Mouse (Mus musculus): Measurements from ENCODE around the gene Ercc2. TPM values are rescaled to one million over a fixed set of nuclear protein-coding genes. Genes with fewer than 3 reads are reported as not detected.
A peak's percentile ranks its signal among the peaks of the same experiment; 100 is the strongest.

Gene Ercc2
- polyA plus RNA-seq, 1 experiment from 2014 or later: 25.2 TPM

DNA sequence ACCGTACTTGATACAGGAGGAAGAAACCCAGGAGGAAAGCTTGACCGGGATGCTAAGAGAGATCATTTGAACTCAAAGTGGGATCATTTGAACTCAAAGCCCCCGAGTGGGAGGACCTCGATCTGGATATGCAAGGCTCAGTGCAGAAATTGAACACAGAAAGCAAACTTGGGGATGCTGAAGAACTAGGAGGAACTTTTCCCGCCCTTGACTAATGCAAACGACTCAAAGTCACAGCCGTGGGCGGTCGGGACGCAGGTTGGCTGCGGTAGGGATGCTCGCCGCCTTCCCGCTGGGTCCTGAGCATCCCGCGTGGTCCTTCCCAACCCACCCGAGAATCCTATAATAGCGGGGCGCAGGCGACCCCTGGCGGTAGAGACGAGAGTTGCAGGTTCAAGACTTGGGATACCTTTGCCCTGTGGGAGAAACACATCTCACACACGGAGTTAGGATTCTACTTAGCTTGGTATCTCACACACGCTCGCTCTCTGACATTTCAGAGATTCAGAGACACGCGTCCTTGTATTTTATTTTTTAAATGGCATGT is 39.3 kb upstream of the Ercc2 start:
- Histone ChIP-seq H3K27me3 (ENCODE audit: control insufficient read depth, insufficient read depth, low read length) (peaks cover 8% of the 10 kb centered on the region; the same call in 1 of the 2 replicates), H3K36me3 (ENCODE audit: control insufficient read depth, insufficient read depth, low read length) (no peaks in the 10 kb centered on the region), H3K9ac (ENCODE audit: low read length) (peak overlapping the region; percentile 64), H3K4me2 (ENCODE audit: low read depth, low read length, severe bottlenecking) (peak overlapping the region; percentile 88), H3K4me1 (replicated peaks; ENCODE audit: control insufficient read depth, insufficient read depth, low read length) (peaks cover 9% of the 10 kb centered on the region), H3K27ac (ENCODE audit: low read depth, low read length) (no peak overlapping the region), H3K9me3 (ENCODE audit: control insufficient read depth, low read length) (no peaks in the 10 kb centered on the region), H3K4me3 (ENCODE audit: low read depth, low read length) (peak overlapping the region; percentile 49)
- DNase-seq (ENCODE audit: low spot score) (peak; percentile 95), ATAC-seq (replicated peaks; ENCODE audit: low FRiP score) (no peak)
- WGBS: 0% methylated on average over 27 of the region's 27 CpGs

DNA sequence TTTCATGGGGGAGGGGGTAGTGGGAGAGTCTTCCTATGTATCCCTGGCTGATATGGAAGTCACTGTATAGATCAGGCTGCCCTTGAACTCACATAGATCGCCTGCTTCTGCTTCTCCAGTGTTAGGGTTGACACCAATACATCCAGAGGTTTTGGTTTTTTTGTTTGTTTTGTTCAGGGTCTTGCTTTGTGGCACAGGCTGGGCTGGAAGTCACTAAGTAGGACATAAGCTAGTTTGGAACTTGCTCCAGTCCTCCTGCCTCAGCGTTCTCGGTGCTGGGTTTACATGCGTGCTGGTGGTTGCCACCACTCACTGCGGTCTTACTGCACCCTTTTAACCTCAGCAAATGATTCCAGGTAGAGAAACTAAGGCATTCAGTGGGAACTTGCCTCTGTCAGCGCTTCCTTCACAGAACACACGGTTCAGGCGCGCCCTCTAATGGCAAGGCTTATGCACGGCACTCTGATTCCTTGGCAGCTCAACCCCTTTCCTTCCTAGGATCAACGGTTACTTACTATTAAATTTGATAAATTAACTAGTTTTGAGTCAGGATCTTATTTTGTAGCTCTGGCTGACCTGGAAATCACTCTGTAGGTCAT is 38.5 kb upstream of the Ercc2 start:
- ATAC-seq (replicated peaks; ENCODE audit: low FRiP score): no peak
- Histone ChIP-seq H3K4me3 (ENCODE audit: low read depth, low read length) (peak overlapping the region; percentile 3; the same call in 1 of the 2 replicates), H3K9ac (ENCODE audit: low read length) (no peak overlapping the region), H3K27ac (ENCODE audit: low read depth, low read length) (no peak overlapping the region), H3K9me3 (ENCODE audit: control insufficient read depth, low read length) (no peaks in the 10 kb centered on the region), H3K4me1 (replicated peaks; ENCODE audit: control insufficient read depth, insufficient read depth, low read length) (peaks cover 9% of the 10 kb centered on the region), H3K27me3 (ENCODE audit: control insufficient read depth, insufficient read depth, low read length) (peaks cover 8% of the 10 kb centered on the region; the same call in 1 of the 2 replicates), H3K36me3 (ENCODE audit: control insufficient read depth, insufficient read depth, low read length) (no peaks in the 10 kb centered on the region; the same call in 1 of the 2 replicates), H3K4me2 (ENCODE audit: low read depth, low read length, severe bottlenecking) (no peak overlapping the region)
- WGBS: 3% methylated on average over 11 of the region's 11 CpGs
- peak; percentile 91 for DNase-seq (ENCODE audit: low spot score)

DNA sequence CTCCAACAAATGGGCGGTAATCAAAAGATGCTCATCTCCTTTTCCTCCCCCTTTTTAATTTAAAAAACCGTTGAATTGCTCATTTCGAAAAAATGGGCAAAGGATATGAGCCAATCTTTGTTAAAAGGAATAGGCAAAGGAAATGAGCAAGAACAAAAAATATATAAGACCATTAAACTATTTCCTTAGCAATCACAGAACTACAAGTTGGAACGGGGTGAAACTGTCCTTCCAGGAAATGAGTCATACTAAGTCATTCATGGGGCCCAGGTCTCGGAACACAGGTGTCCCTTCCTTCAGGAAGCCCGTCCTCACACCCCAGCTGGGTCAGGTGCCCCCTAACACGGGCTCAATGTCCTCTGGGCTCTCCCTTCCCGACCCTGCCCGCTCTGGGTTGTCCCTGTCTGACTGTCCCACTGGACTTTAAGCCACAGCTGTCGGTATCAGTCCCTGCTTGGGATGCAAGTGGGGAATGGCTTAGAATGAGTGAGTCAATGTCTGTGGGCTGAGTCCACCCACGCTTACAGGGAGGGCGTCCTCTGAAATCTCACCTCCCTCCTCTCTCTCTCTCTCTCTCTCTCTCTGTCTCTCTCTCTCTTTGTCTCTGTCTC is 37.5 kb upstream of the Ercc2 start, which contains the start of gene Ercc1:
Gene Ercc1, plus strand, starts transcription at position 542 of the 611 bp plus-strand sequence.
- ATAC-seq (replicated peaks; ENCODE audit: low FRiP score) (0 out of 2 replicates have a peak, but pooled peaks have one; percentile 1), DNase-seq (ENCODE audit: low spot score) (peak; percentile 63)
- Histone ChIP-seq H3K4me2 (ENCODE audit: low read depth, low read length, severe bottlenecking) (peak within 1 kb of the TSS; percentile 78), H3K9ac (ENCODE audit: low read length) (peak within 1 kb of the TSS; percentile 76), H3K4me3 (ENCODE audit: low read depth, low read length) (peak within 1 kb of the TSS; percentile 70), H3K9me3 (ENCODE audit: control insufficient read depth, low read length) (no peaks in the 10 kb centered on the region), H3K27ac (ENCODE audit: low read depth, low read length) (peak within 1 kb of the TSS; percentile 55), H3K27me3 (ENCODE audit: control insufficient read depth, insufficient read depth, low read length) (peaks cover 8% of the 10 kb centered on the region; the same call in 1 of the 2 replicates), H3K36me3 (ENCODE audit: control insufficient read depth, insufficient read depth, low read length) (peaks cover 3% of the 10 kb centered on the region; the same call in 1 of the 2 replicates), H3K4me1 (replicated peaks; ENCODE audit: control insufficient read depth, insufficient read depth, low read length) (peaks cover 9% of the 10 kb centered on the region)
- WGBS: 26% methylated on average over 12 of the region's 12 CpGs

DNA sequence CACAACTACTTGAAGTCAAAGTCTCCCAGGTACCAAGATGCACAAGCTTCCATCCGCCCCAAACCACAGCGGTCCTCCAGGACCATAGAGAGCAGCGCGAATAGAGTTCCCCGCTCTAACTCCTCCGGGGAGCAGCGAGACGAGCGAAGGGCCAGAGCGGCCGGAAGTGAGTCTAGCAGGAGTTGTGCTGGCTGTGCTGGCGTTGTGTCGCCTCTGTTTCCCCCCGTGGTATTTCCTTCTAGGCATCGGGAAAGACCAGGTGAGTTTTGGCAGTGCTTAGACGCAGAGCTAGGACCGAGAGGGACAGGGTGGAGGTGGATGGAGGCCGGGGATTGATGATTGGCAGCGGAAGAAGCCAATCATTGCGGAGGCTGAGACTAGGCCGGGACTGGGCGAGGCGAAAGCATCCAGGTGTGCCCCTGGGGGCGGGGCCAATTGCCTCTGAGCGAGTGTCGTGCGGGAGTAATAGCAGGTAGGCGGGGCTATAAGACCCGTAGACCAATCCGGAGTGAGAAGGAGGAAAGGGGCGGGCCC is 36.8 kb upstream of the Ercc2 start:
- H3K9me3 ChIP-seq (ENCODE audit: control insufficient read depth, low read length): no peaks in the 10 kb centered on the region
- peaks cover 9% of the 10 kb centered on the region for H3K4me1 ChIP-seq (replicated peaks; ENCODE audit: control insufficient read depth, insufficient read depth, low read length)
- peaks cover 3% of the 10 kb centered on the region; the same call in 1 of the 2 replicates for H3K36me3 ChIP-seq (ENCODE audit: control insufficient read depth, insufficient read depth, low read length)
- H3K4me2 ChIP-seq (ENCODE audit: low read depth, low read length, severe bottlenecking): peak overlapping the region; percentile 78
- peaks cover 8% of the 10 kb centered on the region; the same call in 1 of the 2 replicates for H3K27me3 ChIP-seq (ENCODE audit: control insufficient read depth, insufficient read depth, low read length)
- H3K4me3 ChIP-seq (ENCODE audit: low read depth, low read length): peak overlapping the region; percentile 70
- H3K27ac ChIP-seq (ENCODE audit: low read depth, low read length): peak overlapping the region; percentile 55
- DNase-seq (ENCODE audit: low spot score): peak; percentile 97
- WGBS: under 1% methylated on average over 31 of the region's 31 CpGs
- peak overlapping the region; percentile 76 for H3K9ac ChIP-seq (ENCODE audit: low read length)
- peak; percentile 93 for ATAC-seq (replicated peaks; ENCODE audit: low FRiP score)

DNA sequence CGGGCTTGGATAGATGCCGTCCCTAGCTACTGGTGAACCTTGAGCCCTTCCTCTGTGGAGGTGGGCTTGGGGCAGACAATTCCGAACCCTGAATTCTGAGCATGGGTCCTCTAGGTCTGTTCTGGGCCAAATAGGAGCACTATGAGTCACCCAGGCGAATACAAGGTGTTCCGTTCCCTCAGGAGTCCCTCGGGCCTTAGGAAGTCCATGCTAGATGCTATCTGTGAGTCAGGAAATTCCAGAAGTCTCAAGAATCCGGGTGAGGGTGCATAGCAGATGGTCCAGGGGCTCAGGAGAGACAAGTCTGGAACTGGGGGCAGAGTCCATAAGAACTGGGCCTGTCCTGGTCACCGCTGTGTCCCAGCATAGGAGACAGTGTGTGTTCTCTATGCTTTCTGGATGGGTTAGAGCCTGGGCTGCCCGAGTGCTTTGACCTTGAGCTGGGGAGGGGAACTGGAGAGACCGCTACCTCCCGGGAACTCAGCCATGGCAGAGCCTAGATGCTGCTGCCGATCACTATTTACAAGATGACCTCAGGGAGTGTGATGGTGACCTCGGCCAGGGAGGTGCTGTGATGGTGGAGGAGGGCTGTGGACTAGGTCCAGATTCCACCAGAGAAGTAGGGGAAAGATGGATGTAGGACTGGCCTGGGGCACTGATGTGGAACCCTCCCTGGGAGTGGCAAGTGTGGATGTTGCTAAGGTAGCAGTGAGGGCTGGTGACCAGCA is 32.5 kb upstream of the Ercc2 start:
- no peak overlapping the region for H3K4me3 ChIP-seq (ENCODE audit: low read depth, low read length)
- H3K9ac ChIP-seq (ENCODE audit: low read length): no peak overlapping the region
- H3K36me3 ChIP-seq (ENCODE audit: control insufficient read depth, insufficient read depth, low read length): peaks cover 9% of the 10 kb centered on the region; the same call in 1 of the 2 replicates
- no peak overlapping the region for H3K27ac ChIP-seq (ENCODE audit: low read depth, low read length)
- ATAC-seq (replicated peaks; ENCODE audit: low FRiP score): no peak
- whole genome bisulfite sequencing: 94% methylated on average over 13 of the region's 13 CpGs
- no peak overlapping the region for H3K4me2 ChIP-seq (ENCODE audit: low read depth, low read length, severe bottlenecking)
- no peaks in the 10 kb centered on the region for H3K27me3 ChIP-seq (ENCODE audit: control insufficient read depth, insufficient read depth, low read length)
- DNase-seq (ENCODE audit: low spot score): no peak
- H3K9me3 ChIP-seq (ENCODE audit: control insufficient read depth, low read length): no peaks in the 10 kb centered on the region
- peaks cover 7% of the 10 kb centered on the region for H3K4me1 ChIP-seq (replicated peaks; ENCODE audit: control insufficient read depth, insufficient read depth, low read length)

DNA sequence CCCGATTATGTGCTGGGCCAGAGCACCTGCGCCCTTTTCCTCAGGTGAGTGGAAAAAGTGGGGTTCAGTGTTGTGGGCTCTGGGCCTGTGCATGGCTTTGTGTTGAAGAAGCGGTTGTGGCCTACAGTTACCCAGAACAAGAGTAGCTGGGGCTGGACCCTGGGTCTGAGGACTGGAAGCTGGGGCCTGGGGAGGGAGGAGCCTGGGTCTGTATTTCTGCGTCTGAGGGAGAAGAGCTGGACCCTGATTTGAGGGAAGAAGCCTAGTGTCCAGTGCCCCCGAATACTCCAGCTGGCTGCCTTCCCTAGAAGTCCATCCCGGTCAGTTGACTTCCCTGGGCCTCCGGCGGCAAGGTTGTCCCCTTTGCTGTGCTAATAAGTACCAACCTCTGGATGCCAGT is 31.6 kb upstream of the Ercc2 start:
- no peak overlapping the region for H3K9ac ChIP-seq (ENCODE audit: low read length)
- no peak for ATAC-seq (replicated peaks; ENCODE audit: low FRiP score)
- no peak overlapping the region for H3K27ac ChIP-seq (ENCODE audit: low read depth, low read length)
- H3K36me3 ChIP-seq (ENCODE audit: control insufficient read depth, insufficient read depth, low read length): peaks cover 9% of the 10 kb centered on the region; the same call in 1 of the 2 replicates
- H3K4me3 ChIP-seq (ENCODE audit: low read depth, low read length): no peak overlapping the region
- peaks cover 7% of the 10 kb centered on the region for H3K4me1 ChIP-seq (replicated peaks; ENCODE audit: control insufficient read depth, insufficient read depth, low read length)
- H3K9me3 ChIP-seq (ENCODE audit: control insufficient read depth, low read length): no peaks in the 10 kb centered on the region
- no peak for DNase-seq (ENCODE audit: low spot score)
- no peak overlapping the region for H3K4me2 ChIP-seq (ENCODE audit: low read depth, low read length, severe bottlenecking)
- H3K27me3 ChIP-seq (ENCODE audit: control insufficient read depth, insufficient read depth, low read length): no peaks in the 10 kb centered on the region
- 95% methylated on average over 8 of the region's 8 CpGs for WGBS

DNA sequence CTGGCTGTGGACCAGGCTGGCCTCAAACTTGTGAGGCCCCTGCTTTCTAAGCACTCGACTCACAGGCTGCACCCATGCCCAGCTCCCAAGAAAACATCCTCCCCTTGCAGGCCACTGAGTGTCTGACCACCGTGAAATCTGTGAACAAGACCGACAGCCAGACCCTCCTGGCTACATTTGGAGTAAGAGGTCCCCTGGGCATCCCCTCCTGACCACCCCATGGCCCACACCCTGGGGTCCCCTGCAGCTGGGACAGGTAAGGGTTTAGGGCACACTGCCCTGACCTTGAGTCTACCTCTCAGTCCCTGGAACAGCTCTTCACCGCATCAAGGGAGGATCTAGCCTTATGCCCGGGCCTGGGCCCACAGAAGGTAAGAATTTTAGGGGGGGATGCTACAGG is 26.8 kb upstream of the Ercc2 start:
- ATAC-seq (replicated peaks; ENCODE audit: low FRiP score): no peak
- DNase-seq (ENCODE audit: low spot score): no peak
- Histone ChIP-seq H3K4me3 (ENCODE audit: low read depth, low read length) (no peak overlapping the region), H3K9me3 (ENCODE audit: control insufficient read depth, low read length) (no peaks in the 10 kb centered on the region), H3K36me3 (ENCODE audit: control insufficient read depth, insufficient read depth, low read length) (peaks cover 10% of the 10 kb centered on the region; the same call in 1 of the 2 replicates), H3K27ac (ENCODE audit: low read depth, low read length) (no peak overlapping the region), H3K9ac (ENCODE audit: low read length) (no peak overlapping the region), H3K4me1 (replicated peaks; ENCODE audit: control insufficient read depth, insufficient read depth, low read length) (peaks cover 6% of the 10 kb centered on the region; the same call in 1 of the 2 replicates), H3K27me3 (ENCODE audit: control insufficient read depth, insufficient read depth, low read length) (no peaks in the 10 kb centered on the region), H3K4me2 (ENCODE audit: low read depth, low read length, severe bottlenecking) (no peak overlapping the region)
- WGBS: 96% methylated on average over 5 of the region's 5 CpGs

DNA sequence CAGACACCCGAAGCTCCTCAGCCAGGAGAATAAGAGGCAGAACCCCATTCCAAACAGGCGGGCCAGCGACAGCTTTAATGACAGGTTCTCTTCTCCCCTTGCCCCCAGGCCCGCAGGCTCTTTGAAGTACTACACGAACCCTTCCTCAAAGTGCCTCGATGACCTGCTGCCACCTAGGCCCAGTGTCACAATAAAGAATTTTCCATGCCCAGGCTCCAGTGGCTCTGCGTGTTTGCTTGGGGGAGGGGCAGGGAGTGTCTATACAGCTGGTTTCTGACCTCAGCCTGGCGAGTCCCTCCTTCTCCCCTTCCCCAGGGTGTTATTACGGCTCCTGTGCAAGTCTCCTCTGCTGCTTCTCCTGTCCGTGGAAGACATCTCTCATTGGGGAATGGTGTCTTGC is 25.5 kb upstream of the Ercc2 start:
- Histone ChIP-seq H3K4me2 (ENCODE audit: low read depth, low read length, severe bottlenecking) (no peak overlapping the region), H3K27me3 (ENCODE audit: control insufficient read depth, insufficient read depth, low read length) (no peaks in the 10 kb centered on the region), H3K4me1 (replicated peaks; ENCODE audit: control insufficient read depth, insufficient read depth, low read length) (peaks cover 10% of the 10 kb centered on the region; the same call in 1 of the 2 replicates), H3K9me3 (ENCODE audit: control insufficient read depth, low read length) (no peaks in the 10 kb centered on the region), H3K9ac (ENCODE audit: low read length) (no peak overlapping the region), H3K36me3 (ENCODE audit: control insufficient read depth, insufficient read depth, low read length) (peaks cover 10% of the 10 kb centered on the region; the same call in 1 of the 2 replicates), H3K4me3 (ENCODE audit: low read depth, low read length) (no peak overlapping the region), H3K27ac (ENCODE audit: low read depth, low read length) (no peak overlapping the region)
- ATAC-seq (replicated peaks; ENCODE audit: low FRiP score) (no peak), DNase-seq (ENCODE audit: low spot score) (no peak)
- 80% methylated on average over 10 of the region's 10 CpGs for WGBS
